Mouse (Mus musculus) small intestine, adult 2 months (tissue): ENCODE data around the gene Clmp.

Source experiments
- CTCF ChIP-seq: fragments of 200-500 bp; IDR thresholded peaks from 2 replicates; pipeline ENCODE4 v1.5.1; 2012; ENCODE audit warnings: low read depth, mild to moderate bottlenecking, control low read depth, inconsistent platforms, low read length, moderate library complexity, mixed read lengths; ENCODE audit not compliant: insufficient replicate concordance, insufficient read length; ENCODE audit errors: extremely low read depth
- POLR2A ChIP-seq: fragments of 200-500 bp; IDR thresholded peaks from 2 replicates; pipeline ENCODE4 v1.6.1; 2012; ENCODE audit warnings: low read depth, mild to moderate bottlenecking, control low read depth, inconsistent platforms, low read length, moderate library complexity

DNA sequence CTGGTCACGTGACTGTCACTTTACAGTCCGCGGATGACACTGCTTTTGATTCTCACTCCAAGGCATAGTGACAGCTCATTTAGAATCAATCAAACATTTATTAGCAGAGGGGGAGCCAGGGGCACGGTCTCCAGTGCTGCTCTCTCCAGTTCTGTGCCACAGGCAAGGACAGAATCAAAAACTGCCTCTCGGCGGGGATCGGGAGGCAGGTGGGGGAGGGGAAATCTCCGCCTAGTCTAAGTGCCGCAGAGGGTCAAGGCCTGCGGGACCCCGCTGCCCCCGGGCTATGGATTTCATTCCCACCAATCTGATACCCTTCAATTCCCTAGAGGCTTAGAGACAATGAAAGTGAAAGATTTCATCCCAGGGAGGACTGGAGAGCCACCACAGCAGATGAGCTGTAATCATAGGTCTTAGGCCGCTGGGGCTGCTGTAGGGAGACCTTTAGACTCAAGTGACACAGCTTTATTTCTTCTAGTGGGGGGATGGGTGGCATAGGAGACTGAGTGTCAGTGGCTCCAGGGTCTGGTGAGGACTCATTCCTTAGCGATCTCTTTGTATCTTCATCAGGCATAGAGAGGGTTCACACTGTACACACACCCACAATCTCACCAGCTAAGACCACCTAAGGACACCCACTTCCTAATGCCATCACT is 47.2 kb upstream of the Clmp start:
- TF ChIP-seq POLR2A (no peak), CTCF (no peak)
